Mouse (Mus musculus) CH12.LX (cell line): Measurements from ENCODE around the gene Osbpl3.

Experiments used
- CTCF ChIP-seq, 2 experiments: IDR thresholded peaks in 1 of 2; conservative IDR thresholded peaks in 1 of 2; 2 replicates each; pipeline ENCODE4 v1.5.1; 2011 to 2012; ENCODE audit warnings: low read depth in 2 of 2, low read length in 2 of 2, improper control_type of control experiment in 1 of 2, inconsistent platforms in 1 of 2, mild to moderate bottlenecking in 1 of 2, moderate library complexity in 1 of 2
- JUND ChIP-seq: conservative IDR thresholded peaks from 2 replicates; pipeline ENCODE4 v1.6.1; 2011; ENCODE audit warnings: low read depth, low read length, improper control_type of control experiment
- MAFK ChIP-seq: IDR thresholded peaks from 2 replicates; pipeline ENCODE4 v1.6.1; 2011; ENCODE audit warnings: low read length, improper control_type of control experiment; ENCODE audit not compliant: insufficient replicate concordance
- MEF2A ChIP-seq: IDR thresholded peaks from 2 replicates; pipeline ENCODE4 v1.6.1; 2014; ENCODE audit warnings: low read depth, mild to moderate bottlenecking, inconsistent platforms, low read length, improper control_type of control experiment, borderline replicate concordance
- MXI1 ChIP-seq: IDR thresholded peaks from 2 replicates; pipeline ENCODE4 v1.6.1; 2011; ENCODE audit warnings: mild to moderate bottlenecking, low read depth, low read length, improper control_type of control experiment
- POLR2A ChIP-seq: IDR thresholded peaks from 2 replicates; pipeline ENCODE4 v1.6.1; 2011; ENCODE audit warnings: low read depth, mild to moderate bottlenecking, improper control_type of control experiment, low read length
- POLR2AphosphoS2 ChIP-seq: IDR thresholded peaks from 2 replicates; pipeline ENCODE4 v1.6.1; 2011; ENCODE audit warnings: low read depth, low read length, improper control_type of control experiment
- USF1 ChIP-seq: IDR thresholded peaks from 2 replicates; pipeline ENCODE4 v1.6.1; 2014; ENCODE audit warnings: low read depth, mild to moderate bottlenecking, inconsistent platforms, low read length, improper control_type of control experiment

- TF ChIP-seq POLR2A: no peak
- TF ChIP-seq MAFK: no peak
- TF ChIP-seq MEF2A: no peak
- TF ChIP-seq CTCF (conservative IDR thresholded peaks at IDR 0.05 in 1 of 2, IDR thresholded peaks at IDR 0.05 in 1 of 2; ENCODE audit: low read depth in 2 of 2, low read length in 2 of 2): no peak
- TF ChIP-seq POLR2AphosphoS2: no peak
- TF ChIP-seq USF1: no peak
- no peak for TF ChIP-seq JUND
- no peak for TF ChIP-seq MXI1
Measured at GRCm38 (mm10) chr6:50333346-50333745, 122.7 kb downstream of the Osbpl3 start.
